Mouse (Mus musculus): Measurements from ENCODE around the gene Platr25.
"Not testable (repeated sequence)": the region's sequence is repeated elsewhere in the genome, so short reads cannot be mapped to it uniquely, and the experiment has no call there.

- not testable (repeated sequence) for TF ChIP-seq POLR2A (IDR thresholded peaks at IDR 0.05; ENCODE audit: low read depth, low read length); CTCF (conservative IDR thresholded peaks at IDR 0.05; ENCODE audit: insufficient read depth, insufficient read length, low read depth, low read length)
Measured at GRCm38 (mm10) chr13:62786135-62786493, 25.6 kb upstream of the Platr25 start.

Measured in kidney, adult 2 months (tissue).